Mouse (Mus musculus) CD4-positive naive resting alpha-beta T cell, adult 76 days (primary cell): Measurements from ENCODE around the gene Rlf. TPM values are rescaled to one million over a fixed set of nuclear protein-coding genes. Genes with fewer than 3 reads are reported as not detected.

Experiments
- total RNA-seq: library from RNA; stranded (reverse); gene quantifications from one replicate; pipeline ENCODE4 v1.2.4, GENCODE M21; 2023

Gene Rlf
- total RNA-seq: 69.5 TPM

DNA sequence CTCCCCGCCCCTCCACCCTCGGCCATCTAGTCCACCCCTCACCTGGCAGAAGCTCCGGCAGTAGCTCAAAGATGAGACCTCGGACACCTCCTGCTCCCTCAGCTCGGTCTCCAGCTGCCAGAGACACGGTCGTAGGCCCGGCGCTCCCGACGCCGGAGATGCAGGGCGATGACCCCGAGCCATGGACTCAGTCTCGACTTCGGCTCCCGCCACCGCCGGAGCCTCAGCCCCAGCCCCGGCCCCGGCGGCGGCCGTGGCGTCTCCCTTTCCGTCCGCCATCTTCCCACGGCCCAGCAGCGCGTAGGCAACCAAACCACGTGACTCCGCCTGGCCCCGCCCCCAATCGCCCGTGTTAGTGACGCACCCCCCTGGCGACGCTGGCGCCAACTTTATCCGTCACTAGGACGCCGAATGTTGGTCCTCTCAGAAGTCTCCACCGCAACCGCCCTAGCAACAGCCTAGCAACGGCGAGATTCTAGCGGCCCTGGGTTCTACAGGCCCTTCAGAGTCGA lies at the start of gene Rlf:
TSS of gene Rlf (minus strand) at position 292 of the 512 bp plus-strand sequence.

GRCm38 (mm10) chr4:121109126-121109525 lies 105.8 kb downstream of the Rlf start, which contains the start of gene Tmco2:
Gene Tmco2, minus strand, starts transcription at chr4:121109226.

GRCm38 (mm10) chr4:121097650-121098378 lies 117.1 kb downstream of the Rlf start, which contains the start of gene Zmpste24:
Gene Zmpste24, minus strand, starts transcription at chr4:121098241.

Other genes with a start within 250 kb of the Rlf start
- 146 TPM for gene Smap2, start 197.8 kb downstream of the Rlf start, total RNA-seq
- gene Col9a2, start 175.7 kb downstream of the Rlf start, total RNA-seq: not detected
- 31.1 TPM for gene Zmpste24, start 116.8 kb downstream of the Rlf start, total RNA-seq
- gene Tmco2, start 105.9 kb downstream of the Rlf start, total RNA-seq: not detected
- gene Gm12888, start 109.8 kb upstream of the Rlf start, total RNA-seq: not detected
- not detected for gene Gm12886, start 208.0 kb upstream of the Rlf start, total RNA-seq